Mouse (Mus musculus) right cerebral cortex, adult 18-20 months (tissue): ENCODE measurements at regions not wholly inside any gene's neighbourhood (a gene's known extent, or its start where the extent isn't known, plus 50 kb on each side); places are given as distances from the start of the nearest gene placed in this dataset.

ENCODE experiments used
- DNase-seq: peaks from one replicate; pipeline ENCODE4 v3.0.0; 2022; ENCODE audit warnings: mixed read lengths

DNA sequence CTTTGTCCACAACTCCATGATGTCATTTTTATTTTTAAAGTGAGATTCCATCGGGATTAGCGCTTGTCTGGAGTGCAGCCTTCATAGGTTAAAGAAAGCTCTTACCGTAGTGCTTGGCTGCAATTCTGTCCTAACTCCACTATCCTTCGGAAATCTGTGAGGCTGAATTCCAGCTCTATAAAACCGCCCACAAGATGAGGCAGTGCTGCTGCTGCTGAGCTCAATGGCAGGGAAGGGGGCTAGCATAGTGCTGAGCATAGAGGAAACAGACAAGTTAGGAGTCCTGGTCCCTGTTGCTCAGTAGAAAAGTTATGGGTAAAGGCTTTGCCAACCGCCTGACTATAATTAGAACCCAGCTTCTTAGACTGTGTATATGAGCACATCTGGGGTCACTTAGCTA, 163.5 kb downstream of the Maf start:
- no peak for DNase-seq

GRCm38 (mm10) chr8:115542935-115543334, 164.7 kb downstream of the Maf start:
- DNase-seq: no peak

- DNase-seq: no peak
Observed at GRCm38 (mm10) chr8:115539600-115539999, 168.0 kb downstream of the Maf start.

DNA sequence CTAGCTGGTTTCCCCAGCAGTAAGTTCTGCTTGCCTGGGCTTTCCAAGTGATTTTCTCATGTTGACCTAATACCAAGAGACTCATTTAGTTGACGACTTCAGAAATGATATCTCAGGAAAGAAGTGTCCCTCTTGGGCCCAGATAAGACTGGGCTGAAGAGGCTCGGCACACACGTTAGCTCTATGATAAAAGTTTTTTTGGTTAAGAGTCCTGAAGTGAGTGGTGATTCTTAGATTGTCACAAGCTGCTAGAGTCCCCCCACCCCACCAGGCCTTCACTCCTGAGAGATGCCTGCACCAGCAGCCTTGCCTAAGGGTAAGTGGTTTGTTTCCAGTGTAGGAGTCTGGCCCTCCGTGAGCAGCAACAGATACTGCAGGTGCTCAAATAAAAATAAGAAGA, 169.4 kb downstream of the Maf start:
- no peak for DNase-seq

GRCm38 (mm10) chr8:115537761-115538160, 169.8 kb downstream of the Maf start:
- DNase-seq: no peak

DNA sequence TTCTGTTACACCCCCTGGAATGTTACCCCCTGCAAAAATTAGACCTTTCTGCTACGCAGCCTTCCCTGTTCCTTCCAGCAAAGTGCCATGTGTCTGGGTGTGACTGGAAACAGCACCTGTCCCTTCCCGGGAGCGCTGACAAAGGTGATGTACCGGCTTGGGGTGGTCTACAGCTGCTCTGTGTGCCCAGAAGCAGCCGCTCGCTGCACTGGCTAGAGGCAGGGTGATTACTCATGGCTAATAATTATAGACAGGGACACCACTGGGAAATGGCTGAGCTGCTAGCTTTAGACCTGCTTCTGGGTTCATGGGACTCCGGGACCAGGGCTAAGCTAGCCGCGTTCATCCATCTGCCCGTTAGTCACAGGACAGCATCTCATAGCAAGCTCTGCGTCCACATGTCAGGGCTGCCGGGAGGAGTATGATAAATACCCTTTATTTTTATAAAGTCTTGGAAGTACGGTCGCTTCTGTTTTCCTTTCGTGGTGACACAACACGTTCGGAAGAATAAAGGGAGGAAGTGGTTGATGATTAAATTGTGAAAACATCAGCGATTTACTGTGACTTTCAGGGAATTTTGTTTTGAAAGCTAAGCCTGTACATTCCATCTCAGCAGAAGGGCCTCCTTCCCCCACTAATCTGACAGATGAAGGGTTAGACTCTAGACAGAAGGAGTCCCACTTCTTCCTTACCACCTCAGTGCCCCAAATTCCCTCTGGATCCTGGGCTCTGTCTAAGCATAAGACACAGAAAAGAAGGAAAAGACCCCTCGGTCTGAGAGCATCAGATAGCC, 170.8 kb downstream of the Maf start:
- no peak for DNase-seq

DNA sequence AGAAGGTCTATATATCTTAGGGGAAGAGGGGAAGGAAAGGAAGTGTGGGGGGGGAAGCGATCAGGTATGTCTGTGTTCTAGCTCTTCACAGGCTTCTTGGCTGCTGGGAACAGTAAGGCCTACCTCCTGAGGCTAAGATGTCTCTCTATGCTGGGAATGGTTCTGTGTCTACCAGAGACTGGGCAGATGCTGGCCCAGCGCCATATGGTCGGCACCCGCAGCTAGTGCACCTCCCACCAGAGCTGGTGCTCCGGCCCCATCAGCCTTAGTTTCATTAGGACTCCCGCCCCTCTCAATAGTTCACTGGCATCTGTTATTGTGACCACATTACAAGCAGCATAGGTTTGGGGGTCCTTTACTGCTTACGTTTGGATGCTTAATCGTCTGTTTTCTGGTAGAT, 171.6 kb downstream of the Maf start:
- no peak for DNase-seq

GRCm38 (mm10) chr8:115534030-115534429, 173.6 kb downstream of the Maf start:
- DNase-seq: no peak

DNA sequence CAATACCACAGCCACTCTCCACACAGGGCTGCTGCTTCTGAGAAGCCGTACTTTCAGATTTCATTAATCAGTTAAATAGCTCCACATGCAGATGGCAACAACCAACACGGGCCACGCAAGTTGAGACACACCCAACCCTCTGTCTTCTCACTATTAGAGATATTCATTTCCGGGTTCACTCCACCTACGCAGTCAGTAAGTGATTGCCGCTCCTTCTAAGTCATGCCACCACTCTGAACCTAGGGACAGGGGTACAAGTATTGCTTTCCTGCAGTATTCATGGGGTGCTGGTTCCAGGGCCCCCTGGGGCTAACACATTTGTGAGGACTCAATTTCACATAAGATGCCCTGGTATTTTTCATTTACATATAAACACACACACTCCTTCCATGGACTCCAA, 176.3 kb downstream of the Maf start:
- no peak for DNase-seq

DNA sequence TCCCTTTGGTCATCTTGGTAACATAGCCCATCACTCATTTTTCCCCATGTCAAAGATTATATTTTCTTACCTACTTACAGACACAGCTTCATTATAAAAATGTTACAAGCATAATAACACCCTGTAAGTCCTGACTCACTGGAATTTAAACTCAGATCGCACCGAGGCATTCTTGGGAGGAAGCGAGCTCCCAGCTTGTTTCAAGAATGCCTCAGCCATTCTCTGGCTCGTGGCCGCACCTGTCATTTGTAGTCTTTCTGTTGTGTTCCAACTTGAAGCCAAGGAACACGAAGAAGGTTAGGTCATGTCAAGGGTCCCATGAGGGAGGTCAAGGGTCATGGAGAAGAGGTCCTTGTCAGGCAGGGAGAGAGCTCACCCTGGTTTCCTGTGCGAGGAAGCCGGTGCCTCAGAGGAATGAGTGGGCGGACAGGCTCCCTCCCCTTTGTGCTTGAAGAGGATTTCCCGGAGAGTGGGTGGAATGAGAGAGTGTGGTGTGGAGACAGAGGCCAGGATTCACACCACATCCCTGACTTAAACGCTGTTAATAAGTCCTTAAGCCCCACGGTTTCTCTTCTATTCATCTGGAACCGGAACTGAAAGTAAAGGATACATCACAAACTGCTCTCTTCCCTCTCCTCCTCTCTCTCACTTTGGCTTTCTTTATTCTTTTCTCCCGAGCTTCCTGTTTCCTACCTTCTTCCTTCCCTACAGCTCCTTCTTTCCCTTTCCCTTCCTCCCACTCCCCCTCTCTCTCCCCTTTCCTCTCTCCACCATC, 177.8 kb downstream of the Maf start:
- DNase-seq: peak; percentile 53

GRCm38 (mm10) chr8:115528879-115529278, 178.7 kb downstream of the Maf start:
- no peak for DNase-seq

DNA sequence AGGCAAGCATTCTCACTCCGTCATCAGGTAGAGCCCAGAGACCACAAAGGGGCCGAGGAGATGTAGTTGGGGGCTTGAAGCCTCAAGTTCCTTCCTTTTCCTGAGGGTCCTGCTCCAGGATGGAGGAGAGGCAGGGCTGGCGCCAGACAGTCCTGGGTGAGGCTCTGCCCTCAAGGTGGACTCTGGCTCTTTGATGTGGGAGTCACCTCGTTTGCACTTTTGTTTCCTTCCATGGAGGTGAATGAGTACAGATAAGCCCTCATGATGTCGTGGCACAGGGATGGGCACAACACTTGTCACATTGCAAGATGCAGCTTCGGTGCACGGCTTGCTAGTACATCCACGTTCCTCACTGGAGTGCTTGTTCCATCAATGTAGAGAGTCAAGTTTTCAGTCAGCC, 182.4 kb downstream of the Maf start:
- no peak for DNase-seq

DNA sequence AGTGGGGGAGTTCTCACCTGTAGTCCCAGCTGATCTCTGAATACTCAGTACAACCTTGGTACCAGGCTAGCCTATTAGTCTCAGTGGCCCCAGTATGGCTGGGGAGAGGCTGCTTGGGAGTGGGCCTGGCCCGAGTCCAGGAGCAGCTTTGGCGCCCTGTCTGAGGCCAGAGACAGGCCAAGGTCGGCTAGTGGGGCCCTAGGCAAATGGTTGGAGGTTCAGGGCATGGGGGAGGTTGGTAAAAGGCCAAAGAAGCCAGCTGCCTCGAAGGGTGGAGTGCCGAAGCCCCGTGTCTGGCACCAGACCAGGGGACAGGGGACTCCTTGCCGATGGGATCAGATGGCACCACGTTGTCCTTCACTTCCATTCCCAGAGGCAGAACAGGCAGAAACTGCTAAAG, 182.9 kb downstream of the Maf start:
- DNase-seq: no peak

DNA sequence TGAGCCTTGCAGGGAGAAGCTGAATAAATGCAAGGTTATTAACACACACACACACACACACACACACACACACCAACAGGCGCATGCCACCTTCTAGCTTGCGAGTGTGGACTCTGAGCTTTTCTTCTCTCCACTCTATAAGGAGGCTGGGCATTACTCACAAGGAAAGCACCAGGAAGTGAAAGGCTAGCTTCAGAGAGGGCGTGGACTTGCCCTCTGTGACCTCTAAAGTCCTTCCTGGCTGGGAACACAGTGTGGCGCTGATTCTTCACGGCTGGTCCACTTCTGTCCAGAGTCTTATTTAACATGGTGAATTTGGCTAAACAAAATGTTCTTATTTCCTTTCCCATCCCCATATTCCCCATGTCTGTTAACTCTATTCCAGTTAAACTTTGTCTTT, 185.1 kb downstream of the Maf start:
- DNase-seq: no peak

- no peak for DNase-seq
Observed at GRCm38 (mm10) chr8:115515647-115516046, 191.9 kb downstream of the Maf start.

DNA sequence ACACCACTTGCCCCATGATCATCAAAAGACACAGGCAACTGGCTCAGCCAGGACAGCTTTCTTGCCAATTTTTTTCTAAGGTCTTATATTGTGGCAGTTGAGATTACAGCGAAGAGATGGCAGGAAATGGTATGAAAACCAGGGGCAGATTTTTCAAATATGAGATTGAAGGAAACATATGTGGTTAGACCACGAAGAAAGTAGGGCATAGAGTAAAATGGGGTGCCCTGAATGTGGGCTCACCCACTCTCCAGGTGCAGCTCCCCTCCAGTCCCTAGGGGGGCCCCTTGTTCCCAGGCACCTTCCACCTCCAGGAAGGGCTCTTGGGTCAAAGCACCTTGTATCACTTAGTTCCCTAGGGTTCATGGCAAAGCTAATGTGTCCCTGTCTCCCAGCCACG, 193.1 kb downstream of the Maf start:
- no peak for DNase-seq

DNA sequence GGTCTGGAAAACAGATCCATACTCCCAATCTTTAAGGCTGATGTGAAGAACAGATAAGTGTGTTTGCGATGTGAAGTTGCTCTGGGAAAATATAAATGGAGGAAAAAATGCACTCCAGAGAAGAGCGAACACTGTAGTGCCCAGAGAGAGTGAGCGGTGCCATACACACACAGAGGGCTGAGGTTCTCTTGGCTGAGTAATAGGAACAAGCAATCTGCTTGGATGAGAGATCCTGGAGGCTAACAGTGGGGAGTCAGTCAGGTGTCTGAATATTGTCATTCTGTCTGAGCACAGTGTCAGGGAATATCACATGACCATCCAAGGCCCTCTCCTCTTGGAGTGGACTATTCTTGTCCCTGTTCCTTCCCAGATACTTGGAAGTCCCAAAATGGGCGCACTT, 200.4 kb downstream of the Maf start:
- no peak for DNase-seq

GRCm38 (mm10) chr8:115506741-115507140, 200.9 kb downstream of the Maf start:
- no peak for DNase-seq

DNA sequence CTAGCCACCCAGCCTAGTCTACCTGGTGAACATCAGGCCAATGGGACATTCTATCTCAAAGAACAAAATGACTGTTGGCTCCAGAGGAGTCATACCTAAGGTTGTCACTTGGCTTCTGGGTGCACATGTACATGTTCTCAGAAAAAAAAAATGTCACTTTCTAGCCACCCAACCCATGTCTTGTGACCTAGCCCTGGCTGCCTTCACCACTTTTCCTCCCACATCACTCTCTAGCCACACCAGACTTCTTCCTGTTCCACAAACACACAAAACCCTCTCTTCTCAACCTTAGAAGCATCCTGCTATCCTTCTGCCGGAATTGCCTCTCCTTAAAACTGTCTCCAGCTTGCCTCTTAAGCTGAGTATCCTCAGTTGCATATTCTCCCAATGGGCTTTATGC, 211.6 kb downstream of the Maf start:
- no peak for DNase-seq

DNA sequence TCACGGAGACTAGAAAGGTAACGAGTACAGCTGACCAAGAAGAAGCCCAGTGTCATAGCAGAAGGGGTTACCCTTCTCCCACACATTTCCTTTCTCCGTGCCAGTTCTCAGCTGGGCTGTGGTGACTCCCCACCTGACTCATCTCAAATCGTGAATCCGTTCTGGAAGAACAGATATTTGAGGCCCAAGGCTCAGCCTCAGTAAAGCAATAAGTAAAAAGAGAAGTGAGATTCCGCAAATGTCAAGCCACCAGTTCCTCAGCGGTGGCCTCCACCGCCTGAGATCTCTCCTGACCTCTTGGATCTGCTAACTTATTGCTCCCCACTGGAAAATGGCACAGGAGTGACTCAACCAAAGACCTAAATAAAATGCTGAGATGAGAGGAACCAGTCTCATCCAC, 213.2 kb downstream of the Maf start:
- no peak for DNase-seq

GRCm38 (mm10) chr8:115486904-115487303, 220.7 kb downstream of the Maf start:
- no peak for DNase-seq

DNA sequence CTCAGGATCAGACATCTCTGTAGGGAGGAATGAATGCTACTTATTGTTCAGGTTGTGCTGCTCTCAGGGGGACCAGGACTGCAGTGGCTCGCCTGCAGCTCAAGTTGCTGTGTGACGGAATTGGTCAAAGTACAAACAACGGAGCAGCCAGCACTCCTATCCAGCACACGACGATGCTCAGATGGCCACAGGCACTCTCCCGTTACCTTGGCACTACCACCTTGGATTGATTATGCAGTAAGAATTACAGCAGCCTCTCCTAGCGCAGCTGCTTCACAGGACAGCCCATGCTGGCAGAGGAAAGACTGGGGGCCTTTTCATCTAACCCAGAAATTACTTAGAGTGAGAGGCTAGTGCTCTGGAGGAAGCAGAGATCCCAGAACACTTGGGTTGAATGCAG, 226.5 kb downstream of the Maf start:
- no peak for DNase-seq

DNA sequence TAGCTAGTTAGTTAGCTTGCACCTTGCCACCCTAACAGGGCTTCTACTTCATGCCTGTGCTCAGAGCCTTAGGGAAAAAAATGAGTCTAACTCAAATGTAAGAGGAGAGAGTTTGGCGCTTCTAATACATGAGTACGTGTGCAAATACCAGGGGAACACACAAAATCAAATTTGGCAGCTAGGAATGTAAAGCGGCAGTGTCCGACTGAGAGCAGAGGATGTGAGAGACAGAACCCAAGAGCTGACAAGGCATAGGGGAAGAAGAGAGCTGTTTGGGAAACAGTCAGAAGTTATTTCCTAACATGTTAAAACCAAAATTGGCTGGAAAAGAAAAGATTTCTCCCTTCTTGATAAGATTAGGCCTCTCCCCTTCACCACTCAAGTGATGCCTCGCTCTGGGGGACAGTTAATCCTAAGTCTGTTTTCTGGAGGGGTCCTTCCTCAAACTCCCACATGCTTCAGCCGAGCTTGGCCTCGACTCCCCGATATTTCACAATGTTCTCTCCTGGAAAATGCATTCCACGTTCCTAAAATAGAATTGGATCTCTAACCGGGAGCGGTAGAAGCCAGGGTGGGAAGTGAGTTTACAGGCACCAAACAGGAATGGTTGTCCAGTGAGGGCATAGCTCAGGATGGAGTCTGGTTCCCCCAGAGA, 229.1 kb downstream of the Maf start:
- DNase-seq: no peak

DNA sequence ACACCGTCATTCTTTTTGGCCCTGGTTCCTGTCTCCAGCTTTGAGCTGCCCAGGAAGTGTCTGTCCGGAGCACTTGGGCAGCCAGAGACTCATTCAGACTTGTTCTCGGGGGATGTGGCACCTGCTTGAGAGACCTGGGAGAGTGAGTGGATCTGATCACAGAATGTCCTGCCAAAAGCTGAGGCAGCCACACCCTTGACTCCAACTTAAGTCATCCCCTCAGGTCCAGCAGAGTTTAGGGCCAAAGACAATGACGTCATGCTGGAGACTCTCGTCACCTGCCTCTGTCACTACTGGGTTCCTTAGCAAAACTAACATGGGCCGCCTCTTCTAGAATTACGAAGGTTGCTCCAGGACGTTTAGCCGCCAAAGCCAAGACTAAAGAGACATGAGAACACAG, 231.5 kb downstream of the Maf start:
- DNase-seq: no peak
